Mouse (Mus musculus) naive thymus-derived CD4-positive, alpha-beta T cell, adult 2 months (primary cell): Measurements from ENCODE around the gene Aldh4a1.
A peak's percentile ranks its signal among the peaks of the same experiment; 100 is the strongest.

Experiments
- DNase-seq: peaks from one replicate; pipeline ENCODE4 v3.0.0-alpha.2; 2011; ENCODE audit warnings: low read depth

The Aldh4a1 gene

GRCm38 (mm10) chr4:139589351-139590027, 33.2 kb upstream of the Aldh4a1 start:
- DNase-seq: no peak

DNA sequence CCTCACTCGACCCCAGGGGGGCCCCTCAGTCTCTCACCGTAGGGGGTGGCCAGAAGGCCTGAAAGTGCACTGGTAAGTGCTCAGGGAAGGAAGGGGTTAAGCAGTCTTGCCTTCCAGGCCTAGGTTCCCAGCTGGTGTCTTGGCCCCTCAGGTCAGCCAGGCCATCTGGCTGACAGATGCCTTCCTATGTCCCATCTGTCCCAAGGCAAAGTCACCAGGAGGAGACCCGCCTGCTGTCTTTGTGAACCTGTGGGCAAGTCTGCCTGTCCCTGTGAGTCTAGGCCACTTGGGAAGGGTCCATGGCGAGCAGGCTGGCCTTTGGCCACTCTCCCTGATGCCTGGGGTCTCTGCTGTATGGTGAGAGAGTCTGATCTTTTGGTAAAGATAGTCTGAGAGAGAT, 32.2 kb upstream of the Aldh4a1 start:
- no peak for DNase-seq

DNA sequence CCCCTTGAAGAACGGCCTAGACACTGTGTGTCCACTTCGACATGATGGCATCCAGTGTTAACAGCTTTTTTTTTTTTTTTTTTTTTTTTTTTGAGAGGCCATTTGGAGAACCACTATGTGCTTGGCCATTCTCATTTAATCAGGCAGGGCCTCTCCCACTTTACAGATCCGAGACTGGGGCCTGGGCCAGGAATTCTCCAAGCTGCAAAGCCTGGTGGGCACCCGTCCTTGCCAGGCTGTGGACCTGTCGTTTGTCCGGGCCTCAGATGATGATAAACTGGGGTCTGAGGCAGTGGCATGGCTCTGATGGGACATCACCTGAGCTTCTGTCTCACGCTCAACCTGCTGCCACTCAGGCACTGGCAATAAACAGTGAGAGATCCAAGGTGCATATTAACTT, 29.8 kb upstream of the Aldh4a1 start:
- no peak for DNase-seq

DNA sequence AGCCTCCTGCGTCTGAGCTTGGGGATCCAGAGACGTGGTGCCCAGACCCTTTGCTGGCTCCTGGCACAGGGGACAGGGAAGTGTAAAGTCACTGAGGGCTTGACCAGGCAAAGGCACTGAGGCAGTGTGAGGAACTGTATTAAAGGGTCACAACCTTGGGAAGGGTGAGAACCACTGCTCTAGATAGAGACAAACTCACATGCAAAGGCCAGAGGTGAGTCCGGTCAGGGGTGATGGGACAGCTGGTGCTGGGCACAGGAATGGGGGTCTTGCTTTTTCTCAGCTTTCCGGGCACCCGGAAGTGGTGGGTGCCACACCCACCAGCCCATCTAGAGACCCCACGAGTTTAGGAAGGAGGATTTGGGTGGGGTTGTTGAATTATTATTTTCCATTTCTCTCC, 29.3 kb upstream of the Aldh4a1 start:
- DNase-seq: no peak

DNA sequence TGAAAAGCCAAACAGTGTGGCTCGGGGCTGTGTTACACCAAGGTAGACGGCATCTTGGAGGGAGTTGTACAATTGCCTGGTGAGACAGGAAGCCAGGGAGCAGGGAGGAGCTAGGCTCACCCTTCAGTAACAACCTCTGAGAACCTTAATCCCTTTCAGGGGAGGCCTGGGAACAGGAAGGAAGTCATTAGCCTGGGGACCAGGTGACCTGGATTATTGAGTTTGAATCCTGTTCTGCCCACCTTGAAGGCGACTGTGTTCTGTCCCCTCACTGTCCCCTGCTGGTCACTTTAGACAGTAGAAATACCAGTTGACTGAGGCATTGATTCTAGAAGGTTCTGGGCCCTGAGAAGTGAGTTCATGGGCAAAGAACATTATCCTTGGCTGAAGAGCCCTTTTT, 28.6 kb upstream of the Aldh4a1 start:
- no peak for DNase-seq

DNA sequence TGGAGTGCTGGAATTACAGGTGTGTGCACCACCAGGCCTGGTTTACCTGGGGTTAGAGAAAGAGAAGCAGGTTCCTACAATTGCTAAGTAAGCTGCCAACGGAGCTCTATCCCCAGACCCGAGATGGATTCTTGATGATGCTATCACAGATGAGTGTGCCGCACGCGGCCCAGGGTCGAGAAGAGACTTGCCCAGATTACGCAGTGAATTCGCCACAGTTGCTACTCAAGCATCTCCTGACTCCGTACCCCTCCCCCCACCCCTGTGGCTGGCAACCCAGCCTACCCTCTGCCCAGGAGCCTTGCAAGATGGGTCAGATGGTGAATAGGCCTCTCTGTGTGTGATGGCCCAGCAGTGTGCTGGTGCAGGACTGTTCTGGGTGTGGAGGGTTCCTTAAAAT, 26.0 kb upstream of the Aldh4a1 start:
- no peak for DNase-seq

GRCm38 (mm10) chr4:139597286-139598284, 25.1 kb upstream of the Aldh4a1 start:
- peak; percentile 56 for DNase-seq

DNA sequence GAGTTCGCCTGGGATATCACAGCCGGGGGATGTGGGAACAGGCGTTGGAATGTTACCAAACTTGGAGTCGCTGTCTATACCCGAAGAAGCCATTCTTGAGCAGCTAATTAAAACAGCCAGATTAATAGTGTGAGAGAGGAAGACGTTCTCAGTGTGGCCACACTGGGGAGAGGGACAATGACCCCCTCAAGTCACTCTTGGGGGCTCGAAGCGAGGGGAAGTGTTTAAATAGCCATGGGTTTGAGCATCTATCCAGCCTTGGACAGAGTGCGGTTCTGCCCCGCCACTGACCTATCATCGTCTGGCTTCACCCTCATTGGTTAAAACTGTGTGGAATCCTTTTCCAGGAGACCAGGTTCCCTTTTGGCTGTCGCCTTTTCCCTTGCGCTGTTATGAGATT, 24.3 kb upstream of the Aldh4a1 start:
- no peak for DNase-seq

GRCm38 (mm10) chr4:139598950-139599518, 23.6 kb upstream of the Aldh4a1 start:
- peak; percentile 83 for DNase-seq

DNA sequence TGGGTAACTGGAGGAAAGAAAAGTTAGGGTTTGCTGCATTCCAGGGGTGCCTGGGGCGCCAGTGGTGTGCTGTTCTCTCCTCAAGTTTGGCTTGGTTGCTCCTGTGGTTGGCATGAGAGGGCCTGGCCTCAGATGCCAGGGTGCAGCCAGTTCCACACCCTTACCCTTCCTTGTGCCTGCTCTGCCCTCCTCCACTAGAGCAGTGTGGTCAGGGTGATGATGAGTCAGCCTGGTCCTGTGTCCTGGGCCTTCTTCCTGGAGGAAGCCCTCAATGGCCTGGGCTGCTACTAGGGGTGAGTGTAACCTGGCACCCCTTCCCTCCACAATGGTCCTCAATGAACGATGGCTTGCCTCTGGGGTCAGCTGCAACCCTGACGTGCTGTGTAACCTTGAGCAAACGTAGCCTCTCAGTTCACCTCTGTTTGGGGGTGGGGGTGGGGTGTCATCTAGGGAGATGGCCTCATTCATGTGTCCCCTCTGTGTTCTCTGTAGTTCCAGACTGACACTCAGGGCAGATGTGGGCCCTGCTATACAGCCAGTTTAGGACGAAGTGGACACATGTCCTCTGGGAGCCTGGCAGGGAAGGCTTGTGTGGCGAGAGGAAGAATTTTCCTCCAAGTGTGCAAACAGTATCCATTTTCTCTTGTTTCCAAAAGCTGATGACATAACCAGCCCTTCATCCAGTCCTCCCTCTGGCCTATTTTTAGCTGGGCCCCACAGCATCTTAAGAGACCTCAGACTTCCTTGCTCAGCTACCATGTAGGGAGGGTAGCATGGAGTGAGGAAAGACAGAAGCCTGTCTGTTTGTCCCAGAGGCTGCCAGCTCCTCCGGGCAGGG, 20.9 kb upstream of the Aldh4a1 start:
- no peak for DNase-seq

GRCm38 (mm10) chr4:139602357-139603244, 20.1 kb upstream of the Aldh4a1 start, which contains the start of gene Gm21969:
Gm21969 (plus strand) TSS chr4:139603186.
- DNase-seq: peak; percentile 90

DNA sequence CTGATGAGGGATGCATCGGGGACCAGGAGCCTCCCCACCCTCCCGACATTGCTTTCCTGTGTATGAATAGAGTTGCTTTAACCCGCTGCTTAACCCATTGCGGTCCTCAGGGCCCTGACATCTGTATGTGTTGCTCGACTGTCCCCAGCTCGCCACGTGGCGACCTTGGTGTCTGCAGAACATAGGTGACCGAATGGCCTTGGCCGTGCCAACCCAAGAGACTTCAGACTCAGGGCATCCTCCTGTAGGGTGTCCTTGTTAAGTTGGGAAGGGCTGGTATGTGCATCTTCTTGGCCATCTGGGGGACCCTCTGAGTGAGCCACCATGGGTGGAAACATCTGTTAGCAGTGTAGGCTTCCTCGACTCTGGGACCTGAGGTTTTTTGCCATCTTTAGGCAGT, 17.4 kb upstream of the Aldh4a1 start:
- DNase-seq: no peak

DNA sequence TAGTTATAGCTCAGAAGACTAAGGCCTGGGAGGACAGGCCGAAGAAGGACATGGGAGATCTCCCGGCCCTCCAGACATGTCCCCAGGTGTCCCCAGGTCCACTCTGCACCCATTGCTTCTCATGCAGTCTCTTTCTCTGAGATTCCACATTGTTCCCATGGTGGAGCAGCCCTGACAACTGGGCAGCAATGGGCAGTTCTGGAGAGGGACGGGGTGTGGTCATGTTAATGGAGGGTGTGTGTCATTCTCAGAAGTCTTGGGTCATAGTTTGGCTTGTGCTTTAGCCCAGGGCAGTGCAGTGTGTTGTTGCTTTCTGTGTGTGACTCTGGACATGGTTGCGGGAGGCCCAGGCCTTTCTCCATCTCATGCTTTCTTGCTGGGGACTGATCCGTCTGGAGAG, 15.9 kb upstream of the Aldh4a1 start:
- no peak for DNase-seq

DNA sequence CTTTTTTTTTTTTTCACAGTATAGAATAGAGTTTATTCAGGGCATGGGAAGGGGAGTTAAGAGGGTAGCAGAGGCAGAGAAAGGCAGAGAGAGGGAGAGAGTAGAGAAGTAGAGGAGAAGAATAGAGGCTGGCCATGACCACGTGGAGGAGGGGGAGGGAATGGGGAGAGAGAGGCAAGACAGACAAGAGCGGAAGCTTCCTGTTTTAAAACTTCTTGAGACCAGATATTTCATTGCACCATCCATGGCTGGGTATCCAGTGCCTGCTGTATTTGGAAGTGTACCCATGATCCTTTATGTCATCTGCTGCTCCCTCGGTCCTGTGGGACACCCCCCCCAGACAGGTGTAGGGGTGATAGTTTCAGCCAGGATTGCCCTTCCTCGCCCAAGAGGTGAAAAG, 13.7 kb upstream of the Aldh4a1 start:
- DNase-seq: no peak

DNA sequence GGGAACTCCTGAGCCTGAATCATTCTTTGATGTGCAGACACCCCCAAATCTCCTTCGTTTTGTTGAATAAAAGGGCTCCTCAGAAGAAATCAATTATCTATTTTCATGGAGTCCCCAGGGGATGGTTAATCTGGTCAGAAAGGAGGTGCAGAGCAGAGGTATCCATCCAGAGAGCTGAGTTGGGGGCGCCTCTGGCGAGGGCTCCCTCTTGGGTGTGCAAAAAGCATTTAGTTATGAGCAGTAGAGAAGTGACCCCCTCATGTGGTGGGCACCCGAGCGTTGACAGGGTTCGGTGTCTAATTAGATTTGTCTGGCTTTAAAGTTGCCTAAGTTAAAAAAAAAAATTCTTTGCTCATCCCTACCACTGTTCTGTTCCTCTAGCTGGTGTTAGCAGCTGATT, 11.7 kb upstream of the Aldh4a1 start:
- DNase-seq: no peak

DNA sequence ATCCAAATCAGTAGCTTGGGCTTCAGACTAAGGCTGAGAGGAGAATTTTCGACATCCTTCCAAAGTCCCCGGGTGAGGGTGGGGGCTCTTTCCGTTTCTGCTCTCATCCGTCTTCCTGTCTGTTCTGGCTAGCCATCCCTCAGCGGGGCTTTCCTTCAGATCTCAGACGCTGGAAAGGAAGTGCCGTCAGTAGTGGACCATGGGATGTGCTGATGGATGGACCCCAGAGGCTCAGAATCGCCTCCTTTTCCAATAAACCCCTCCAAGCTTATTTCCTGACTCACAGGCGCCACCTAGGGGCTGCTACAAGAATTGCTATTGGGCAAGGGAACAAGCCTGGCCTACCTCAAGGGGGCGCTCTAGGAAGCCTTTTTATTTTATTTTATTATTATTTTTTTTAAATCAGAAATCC, 11.1 kb upstream of the Aldh4a1 start:
- peak; percentile 89 for DNase-seq

DNA sequence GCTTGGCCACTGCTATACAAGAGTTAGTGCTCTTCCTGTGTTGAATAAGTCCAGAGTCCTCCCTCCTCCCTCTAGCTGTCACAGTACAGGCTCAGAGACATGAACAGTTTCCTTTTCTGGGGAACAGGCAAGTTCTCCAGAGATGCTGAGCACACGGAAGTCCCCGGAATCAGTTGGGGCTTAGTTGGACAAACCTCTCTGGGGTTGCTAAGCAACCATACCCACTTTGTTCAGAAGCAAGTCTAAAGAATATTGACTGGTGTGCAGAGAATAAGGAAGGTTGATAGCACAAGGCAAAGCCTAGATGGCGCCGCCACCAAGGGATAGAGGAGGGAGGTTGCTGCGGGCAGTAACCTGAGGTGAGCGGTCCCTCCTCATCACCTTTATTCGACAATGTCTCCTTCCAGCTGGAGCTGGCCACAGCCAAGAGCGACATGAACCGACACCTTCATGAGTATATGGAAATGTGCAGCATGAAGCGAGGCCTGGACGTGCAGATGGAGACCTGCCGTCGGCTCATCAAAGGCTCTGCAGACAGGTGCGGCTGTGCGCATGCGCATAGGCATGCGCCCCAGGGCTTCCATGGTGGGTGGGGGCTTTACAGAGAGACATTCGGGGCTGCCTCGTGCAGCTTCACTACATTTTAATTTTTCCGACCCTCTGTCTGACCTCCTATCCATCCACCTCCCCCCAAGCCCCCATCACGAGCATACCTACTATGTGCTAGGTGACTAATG, 8.0 kb upstream of the Aldh4a1 start:
- no peak for DNase-seq

DNA sequence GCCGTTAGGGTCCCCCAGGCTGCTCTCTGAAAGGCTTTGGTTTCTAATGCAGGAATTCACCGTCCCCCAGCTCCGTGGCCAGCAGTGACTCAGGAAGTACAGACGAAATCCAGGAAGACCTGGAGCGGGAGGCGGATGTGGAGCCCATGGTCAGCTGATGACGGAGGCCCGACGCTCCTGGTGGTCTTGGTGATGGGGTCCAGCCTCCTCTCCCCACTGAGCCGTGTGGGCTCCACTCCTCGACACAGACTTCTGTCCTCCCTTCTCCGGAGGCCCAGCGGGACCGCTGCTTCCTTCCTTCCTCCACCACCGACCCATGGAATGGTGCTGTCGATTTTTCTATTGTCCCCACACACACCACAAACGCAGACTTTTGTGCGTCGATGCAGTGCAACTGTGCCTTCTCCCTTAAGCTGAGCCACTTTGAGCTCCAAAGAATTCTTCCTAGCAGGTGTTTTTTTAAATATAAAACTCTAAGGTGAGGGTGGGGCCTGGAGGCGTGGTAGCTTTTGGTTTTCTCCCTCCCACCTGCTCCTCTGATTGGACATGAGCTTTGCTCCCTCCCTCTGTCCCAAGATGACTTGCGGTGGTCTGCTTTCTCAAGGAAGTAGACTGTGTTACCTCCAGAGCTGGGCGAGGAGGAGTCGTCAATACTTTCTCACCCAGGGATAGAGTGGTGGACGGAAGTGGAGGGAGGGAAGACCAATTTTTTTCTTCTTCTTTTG, 6.2 kb upstream of the Aldh4a1 start:
- peak; percentile 80 for DNase-seq

DNA sequence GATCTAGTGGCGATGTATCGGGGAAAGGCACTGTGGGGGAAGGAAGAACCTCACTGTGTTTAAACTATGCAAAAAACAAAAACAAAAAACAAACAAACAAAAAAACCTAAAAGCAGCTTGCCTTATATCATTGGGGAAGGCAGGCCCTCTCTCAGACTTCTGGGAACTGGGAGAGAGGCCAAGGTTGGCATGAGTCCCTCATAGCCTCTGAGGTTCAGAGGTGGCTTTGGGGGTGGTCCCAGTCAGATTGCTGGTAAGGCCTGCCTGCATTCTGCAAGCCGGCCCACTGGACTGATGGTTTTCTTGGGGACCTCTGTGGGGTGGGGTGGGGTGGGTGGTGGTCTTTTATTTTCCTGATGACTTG, 5.7 kb upstream of the Aldh4a1 start:
- DNase-seq: no peak

DNA sequence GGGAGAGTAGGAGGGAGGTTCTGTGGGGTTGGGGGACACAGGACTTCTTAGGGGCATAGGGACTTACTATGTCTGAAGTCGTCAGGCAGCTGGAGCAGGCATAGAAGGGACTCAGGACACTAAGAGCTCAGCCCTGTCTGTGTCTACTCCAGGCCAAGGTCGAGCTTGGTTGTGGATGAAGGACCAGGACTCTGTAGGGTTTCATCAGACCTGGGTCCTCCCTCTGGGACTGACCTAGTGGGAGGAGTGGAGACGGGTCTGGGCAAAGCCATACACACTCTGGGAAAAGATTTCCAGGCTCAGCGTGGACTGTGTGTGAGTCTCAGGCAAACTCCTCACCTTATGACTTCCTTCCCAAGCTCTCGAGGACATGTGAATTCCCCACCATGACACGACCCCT, 2.9 kb upstream of the Aldh4a1 start:
- no peak for DNase-seq
